Mouse (Mus musculus) adrenal gland, postnatal 4 days (tissue): ENCODE measurements at regions not wholly inside any gene's neighbourhood (a gene's known extent, or its start where the extent isn't known, plus 50 kb on each side); places are given as distances from the start of the nearest gene placed in this dataset.

Experiments used
- DNase-seq, 2 experiments: peaks; one replicate each; pipeline ENCODE4 v3.0.0; 2021 to 2022; ENCODE audit warnings: low spot score in 2 of 2, mixed read lengths in 2 of 2

- no peak for DNase-seq
These were observed 303.5 kb upstream of the Ppp2r3a start for GRCm38 (mm10) chr9:101555011-101555673.

GRCm38 (mm10) chr9:101552789-101553188 is 301.2 kb upstream of the Ppp2r3a start:
- DNase-seq: no peak

DNA sequence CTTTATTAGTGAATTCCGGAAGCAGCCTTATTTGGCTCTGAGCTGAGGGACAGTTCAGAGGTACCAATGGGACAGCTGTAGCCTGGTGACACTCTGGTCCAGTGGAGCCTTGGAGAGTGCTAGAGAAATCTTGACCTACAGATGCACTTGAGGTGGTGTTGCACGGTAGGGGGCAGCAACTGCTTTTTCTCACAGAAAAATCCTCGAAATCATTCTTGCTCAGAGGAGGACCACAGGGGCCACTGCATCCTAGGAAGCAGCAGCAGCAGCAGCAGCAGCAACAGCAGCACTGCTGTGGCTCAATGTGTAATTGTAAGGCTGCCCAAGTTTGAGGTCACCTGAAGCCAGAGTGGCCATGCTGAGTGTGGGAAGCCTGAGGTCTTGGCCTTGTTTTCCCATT is 299.7 kb upstream of the Ppp2r3a start:
- no peak for DNase-seq

DNA sequence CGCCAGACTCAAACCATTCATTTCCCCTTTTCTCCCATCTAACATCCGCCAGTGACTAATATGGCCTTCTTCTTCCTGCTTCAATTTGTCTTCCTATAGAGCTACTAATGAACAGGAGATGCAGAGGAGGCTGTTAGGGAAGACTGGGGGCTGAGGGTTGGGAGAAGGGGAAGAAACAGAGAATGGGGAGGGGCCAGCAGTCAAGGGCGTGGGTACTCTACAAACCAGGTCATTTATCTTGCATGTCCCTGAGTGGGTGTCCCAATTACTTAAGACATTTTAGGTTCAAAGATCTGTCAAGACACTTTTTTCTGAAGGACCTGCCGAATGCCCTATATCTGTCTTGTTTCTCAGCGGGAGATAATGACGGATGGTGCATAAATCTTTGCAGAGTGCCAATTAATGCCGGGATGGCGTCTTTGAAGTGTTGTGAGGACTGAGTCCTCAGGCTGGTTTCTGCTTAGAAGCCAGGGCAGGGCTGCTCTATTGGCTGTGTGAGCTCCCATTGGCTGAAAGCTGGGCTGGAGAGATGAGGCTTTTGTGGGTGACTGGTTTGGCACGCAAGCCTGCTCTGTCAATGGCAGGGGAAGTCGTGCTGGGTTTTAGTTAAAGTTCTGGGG is 294.7 kb upstream of the Ppp2r3a start:
- DNase-seq: no peak

DNA sequence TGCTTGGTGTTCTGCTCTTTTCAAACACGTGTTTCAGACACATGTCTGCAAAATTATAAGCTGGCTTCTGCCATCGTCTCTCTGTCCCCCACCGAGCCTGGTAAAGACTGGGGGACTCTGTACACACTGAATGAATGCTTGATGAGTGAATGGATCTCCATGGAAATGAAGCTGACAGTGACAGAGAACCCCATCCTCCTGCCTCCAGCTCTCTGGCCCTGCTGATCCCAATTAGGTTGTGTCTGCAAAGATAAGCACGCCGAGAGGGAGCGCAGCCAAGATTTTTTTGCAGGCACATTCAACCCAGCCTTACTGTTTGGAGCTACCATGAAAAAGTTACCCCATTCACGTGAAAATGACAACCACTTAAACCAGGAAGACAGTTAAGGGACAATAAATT is 266.5 kb upstream of the Ppp2r3a start:
- no peak for DNase-seq

DNA sequence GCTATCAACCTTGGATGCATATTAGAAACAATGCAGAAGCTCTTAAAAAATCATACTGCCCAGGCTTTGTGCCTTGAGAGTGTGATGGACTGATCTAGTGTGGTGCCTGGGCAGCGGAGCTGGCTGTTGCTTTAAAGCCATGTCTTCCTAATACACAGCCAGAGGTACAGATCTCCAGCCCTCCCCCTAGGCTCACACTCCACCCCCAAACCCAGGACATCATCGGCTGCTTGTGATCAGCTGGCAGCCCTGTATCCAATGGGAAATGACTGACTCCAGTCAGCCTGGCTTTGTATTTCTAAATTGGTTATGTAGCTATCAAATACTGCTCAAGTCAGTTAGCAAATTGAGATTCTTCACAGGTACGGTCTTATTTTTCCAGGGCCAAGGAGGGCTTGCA is 259.2 kb upstream of the Ppp2r3a start:
- no peak for DNase-seq

- DNase-seq: no peak
These were observed 257.6 kb upstream of the Ppp2r3a start for GRCm38 (mm10) chr9:101509196-101509595.

DNA sequence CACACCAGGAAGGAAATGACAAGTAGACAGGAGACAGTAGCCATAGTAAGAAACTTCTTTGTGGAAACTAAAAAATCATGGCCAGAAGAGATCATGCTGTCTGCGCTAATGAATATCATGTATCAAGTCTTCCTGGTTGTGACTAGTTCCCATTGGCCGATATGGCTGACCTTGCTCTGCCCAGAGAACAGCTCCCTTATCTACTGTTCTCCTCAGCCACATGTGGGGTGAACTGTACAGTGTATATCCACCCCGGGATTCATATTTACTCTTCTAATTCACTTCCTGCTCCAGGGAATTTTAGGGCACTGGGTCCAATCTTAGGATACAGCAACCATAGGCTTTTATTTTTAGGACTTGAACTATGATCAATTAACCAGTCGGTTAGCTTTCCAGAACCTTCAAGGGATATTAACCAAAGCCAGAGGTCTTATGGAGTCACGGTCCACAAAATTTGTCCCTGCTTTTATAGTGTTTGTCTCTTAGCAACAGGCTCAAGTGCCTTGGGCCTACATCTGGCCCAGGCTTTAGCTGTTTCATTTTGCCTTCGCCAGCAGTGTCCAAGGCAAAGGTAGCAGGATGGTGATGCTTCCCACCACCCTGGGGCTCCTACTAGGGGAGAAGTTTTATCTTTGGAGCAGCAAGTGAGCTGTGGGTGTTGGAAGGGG is 255.6 kb upstream of the Ppp2r3a start:
- DNase-seq: no peak

DNA sequence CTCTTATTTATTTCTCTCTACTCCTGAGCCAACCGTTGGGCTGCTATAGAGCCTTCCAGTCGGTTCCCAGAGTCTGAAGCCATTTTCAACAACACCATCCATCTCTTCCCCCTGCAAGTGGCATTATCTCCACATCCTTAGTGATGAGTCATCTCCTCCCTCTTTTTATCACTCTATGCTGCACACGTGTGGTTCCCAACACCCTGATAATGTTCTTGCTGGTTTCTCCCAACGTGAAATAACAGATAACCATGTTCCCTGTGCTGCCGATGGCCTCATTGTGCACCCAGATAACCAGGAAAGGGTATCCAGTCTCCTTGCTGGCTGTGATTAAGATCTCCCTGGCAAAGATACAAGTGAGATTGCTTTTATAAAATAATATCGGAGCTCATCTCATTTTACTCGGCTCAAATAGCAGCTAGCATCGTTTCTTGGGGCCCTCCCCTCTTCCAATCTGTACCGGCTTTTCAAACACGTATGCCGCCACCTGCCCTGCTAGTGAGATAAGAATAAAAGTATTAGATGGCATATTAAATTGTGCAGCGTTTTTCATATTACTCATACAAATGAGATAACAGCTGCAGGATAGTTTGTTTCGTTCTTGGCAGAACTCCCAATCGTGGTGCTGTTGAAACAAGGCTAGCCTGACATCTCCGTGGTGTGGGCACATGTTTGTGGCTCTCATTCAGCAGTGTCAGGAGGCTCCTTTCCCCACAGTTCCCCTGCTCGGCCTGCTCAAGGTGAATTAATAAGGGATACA is 250.3 kb upstream of the Ppp2r3a start:
- DNase-seq: no peak

DNA sequence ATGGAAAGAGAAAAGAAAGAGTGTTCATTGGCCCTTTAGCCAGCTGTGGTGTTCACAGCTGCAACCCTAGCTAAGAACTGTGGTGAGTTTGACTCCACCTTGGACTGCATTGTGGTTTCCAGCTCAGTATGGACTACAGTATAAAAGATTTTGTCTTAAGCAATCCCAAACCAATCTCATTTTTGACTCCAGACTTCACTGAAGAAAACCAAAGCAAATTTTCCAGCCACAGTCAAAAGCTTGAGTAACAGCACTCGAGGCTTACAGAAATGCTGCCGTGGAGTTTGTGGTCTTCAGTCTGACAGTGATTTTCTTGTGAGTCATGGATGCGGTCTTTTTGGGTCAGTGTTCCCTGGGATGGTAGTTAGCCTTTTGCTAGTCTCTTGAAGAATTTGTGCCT is 249.4 kb upstream of the Ppp2r3a start:
- DNase-seq: no peak

DNA sequence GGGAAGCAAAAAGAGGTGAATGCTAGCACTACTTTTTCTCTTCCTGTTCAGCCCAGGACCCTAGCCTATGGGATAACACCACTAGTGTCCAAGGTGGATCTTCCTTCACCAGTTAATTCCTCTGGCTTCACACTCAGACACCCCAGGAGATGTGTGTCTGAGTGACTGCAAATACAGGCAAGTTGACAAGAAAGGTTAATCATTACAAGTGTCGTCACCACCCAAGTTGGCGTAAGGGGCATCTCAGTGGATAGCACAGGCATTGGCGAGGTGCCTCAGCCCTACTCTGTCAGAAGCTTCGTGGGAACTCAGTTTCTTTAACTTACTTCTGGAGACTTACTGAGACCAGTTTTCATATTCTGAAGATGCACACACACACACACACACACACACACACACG is 247.1 kb upstream of the Ppp2r3a start:
- no peak for DNase-seq

- no peak for DNase-seq
These were observed 244.2 kb upstream of the Ppp2r3a start for GRCm38 (mm10) chr9:101495768-101496167.

DNA sequence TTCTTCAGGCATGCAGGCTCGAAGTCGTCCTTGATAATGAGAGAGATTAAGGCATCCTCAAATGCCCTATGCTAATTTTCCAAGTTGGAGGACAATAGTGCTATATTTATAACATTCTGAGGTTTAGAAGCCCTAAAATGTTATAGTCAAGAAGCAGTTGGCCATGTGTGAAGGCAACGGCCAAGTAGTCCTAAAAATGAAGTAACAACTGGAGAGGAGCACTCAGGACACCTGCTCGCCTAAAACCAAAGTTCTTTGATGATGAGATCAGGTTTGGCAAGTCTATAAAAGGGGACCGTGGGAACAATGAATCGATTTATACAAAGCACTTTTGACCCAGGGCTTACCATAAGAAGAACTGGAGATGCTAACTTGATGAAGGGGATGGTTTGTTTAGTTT is 237.4 kb upstream of the Ppp2r3a start:
- no peak for DNase-seq

DNA sequence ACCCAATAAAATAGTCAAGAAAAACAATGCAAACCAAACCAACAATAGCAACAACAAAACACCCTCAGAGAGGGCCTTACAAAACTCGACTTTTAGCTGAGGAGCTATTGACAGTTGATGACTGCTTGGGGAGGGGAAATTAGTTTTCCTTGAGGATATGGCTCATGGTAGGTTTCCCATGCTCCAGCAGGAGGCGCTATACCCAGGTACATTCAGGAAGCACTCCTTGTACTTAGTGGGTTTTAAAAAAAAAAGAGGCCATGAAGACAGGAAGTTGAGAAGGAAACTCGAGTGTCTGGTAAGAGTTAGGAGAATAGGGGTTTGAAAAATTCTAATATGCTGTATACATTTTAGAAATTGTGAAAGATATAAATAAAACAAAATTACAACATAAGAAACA is 224.6 kb upstream of the Ppp2r3a start:
- DNase-seq: no peak

DNA sequence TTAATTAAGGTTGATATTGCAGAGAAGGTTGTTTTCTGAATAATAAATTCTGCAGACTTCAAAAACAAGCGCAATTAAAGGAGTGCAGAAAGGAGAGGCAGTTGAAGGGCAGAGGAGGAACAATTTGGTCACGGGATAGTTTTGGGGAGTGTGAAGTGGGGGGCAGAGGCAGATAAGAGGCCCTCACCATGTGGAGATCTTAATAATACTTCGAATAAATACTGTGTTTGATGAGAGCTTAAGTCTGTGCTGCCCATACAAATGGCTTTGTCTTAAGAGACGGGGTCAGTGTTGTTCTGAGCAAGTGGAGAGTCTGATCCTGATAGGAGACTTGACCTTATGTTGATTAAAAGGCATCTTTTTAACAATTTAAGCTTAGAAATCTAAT is 221.5 kb upstream of the Ppp2r3a start:
- no peak for DNase-seq

DNA sequence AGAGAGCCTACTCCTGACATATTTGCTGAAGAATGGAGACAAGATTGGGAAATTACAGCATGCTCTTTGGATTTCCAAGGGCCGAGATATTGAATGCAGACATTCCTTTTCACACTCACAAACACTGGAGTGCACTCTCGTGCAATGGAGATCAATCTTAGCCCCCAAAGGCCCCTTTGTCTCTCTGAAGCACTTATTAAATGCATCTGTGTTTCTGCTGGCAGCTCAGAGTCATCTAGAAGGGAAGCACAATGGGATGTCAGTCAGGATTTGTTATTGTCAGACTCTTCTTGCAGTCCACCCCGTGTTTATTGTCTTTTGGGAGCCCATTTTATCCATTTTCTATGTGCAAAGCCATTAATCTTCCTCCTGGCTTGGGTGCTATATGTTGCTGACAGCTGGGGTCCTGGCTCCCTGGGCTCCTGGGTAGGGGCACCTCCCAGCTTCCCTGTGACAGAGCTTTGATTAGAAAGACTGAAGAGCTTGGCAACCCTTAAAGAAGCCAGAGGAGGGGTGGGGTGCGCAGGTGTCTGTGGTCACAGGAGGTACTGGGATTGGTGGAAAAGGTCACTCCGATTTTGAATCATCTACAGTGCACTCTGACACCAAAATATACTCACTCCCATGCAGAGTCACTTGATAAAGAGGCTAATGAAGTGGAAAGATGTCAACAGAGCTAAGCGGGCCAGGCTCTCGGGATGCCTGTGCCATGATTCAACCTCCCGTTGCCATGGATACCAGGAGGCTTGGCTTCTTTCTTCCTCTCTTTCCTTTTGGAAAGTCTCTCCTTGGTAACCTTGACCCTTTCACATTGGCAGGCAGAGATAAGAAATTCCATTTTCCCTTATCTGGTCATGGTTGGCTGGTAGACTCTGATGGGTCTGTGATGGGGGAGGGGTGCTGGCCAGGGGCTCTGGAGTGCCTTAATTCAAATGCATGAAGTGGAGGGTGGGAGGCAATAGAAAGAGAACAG is 220.8 kb upstream of the Ppp2r3a start:
- DNase-seq: peak in 1 of 2 experiments; percentile 8

GRCm38 (mm10) chr9:101471665-101472064 is 220.1 kb upstream of the Ppp2r3a start:
- DNase-seq: no peak

DNA sequence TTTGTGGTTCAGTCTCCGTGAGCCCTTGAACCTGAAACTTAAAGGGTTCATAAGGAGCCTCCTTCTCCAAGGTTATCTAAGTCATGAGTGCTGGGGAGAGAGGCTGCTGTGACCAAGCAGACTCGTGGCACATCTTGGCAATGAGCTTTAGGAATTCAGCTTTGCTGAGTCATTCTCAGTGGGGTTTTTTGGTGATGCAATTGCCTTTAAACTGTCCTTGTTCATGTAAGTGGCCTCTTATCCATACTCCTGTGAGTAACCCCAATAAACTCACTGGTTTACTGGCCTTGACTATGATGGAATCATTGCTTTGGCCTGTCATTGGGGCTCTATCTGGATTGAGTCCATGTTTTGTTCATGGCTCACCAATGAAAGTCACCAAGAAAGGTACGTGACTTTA is 218.2 kb upstream of the Ppp2r3a start:
- no peak for DNase-seq

DNA sequence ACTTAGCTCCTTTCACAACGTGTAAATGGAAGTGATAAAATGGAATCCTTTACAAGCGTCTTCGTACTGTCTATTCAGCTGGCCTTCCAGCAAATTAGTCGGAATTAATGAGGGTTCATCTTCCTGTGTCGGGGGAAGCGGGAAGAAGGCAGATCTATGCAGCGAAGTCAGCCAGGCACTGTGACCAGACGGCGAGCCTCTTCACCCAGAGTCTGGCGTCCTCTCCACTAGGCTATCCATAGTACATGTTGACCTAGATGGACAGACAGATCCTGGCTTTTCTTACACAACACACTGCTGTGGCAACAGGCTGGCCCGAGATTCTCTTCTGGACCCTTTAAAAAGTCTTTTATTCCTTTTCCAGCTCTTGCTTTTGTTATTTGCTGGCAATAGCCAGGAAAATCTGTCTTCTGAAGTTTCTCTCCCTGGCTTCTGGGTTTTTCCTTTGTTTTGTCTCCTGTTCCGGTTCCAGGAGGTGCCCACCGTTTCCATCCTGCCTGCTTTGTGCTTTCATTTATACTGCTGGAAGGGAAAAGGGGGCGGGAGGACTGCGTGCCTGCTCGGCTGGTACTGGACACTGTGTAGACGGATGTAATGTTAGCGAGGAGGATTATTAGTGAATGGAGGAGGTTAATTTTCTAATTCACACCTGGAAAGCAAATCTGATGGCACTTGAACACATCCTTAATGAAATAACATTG is 213.3 kb upstream of the Ppp2r3a start:
- DNase-seq: no peak

DNA sequence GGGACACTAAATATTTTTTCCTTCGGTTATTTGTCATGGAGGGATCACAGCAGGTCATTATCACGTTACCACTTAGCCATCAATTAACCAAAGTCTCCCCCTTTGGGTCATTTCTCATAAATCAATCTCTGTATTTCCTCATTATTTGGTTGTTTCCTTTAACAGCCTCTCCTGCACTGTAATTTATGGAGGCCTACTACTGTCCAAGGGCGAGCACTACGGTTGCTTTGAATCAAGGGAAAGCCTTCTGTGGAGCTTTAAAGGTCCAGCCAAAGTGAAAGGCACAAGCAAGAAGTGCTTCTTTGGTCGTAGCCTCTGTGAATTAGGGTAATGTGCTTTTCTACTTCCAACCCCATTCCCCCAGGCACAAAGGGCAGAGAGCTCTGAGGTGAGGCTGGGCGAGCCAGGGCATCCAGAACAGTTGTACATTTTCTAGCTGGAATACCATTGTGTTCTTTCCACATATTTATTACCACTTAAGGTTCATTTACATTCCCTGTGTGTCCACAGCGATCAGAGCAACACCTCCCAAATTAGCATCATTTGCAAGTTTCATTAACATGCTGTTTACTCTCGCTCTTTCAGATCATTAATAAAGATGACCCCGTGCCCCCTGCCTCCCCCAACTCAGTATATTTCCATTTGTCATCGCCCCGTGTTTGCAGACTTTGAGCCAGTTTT is 207.5 kb upstream of the Ppp2r3a start:
- no peak for DNase-seq
